Mouse (Mus musculus): ENCODE measurements at regions not wholly inside any gene's neighbourhood (a gene's known extent, or its start where the extent isn't known, plus 50 kb on each side); places are given as distances from the start of the nearest gene placed in this dataset.
A peak's percentile ranks its signal among the peaks of the same experiment; 100 is the strongest.

- no peak for TF ChIP-seq RAD21 (IDR thresholded peaks at IDR 0.05; ENCODE audit: low read depth, low read length)
- no peak for TF ChIP-seq KAT2A (IDR thresholded peaks at IDR 0.05; ENCODE audit: insufficient replicate concordance, low read length)
- no peak for TF ChIP-seq RCOR1 (conservative IDR thresholded peaks at IDR 0.05; ENCODE audit: low read depth, low read length)
- no peak for TF ChIP-seq NRF1 (IDR thresholded peaks at IDR 0.05; ENCODE audit: low read depth, low read length)
- no peak for TF ChIP-seq E2F4 (IDR thresholded peaks at IDR 0.05; ENCODE audit: insufficient replicate concordance, low read depth, low read length)
- no peak for TF ChIP-seq MXI1 (IDR thresholded peaks at IDR 0.05; ENCODE audit: low read depth, low read length)
- TF ChIP-seq TBP (conservative IDR thresholded peaks at IDR 0.05; ENCODE audit: low read depth, low read length) = no peak
- no peak for TF ChIP-seq MYC (IDR thresholded peaks at IDR 0.05; ENCODE audit: low read depth, low read length)
- no peak for TF ChIP-seq CHD1 (IDR thresholded peaks at IDR 0.05; ENCODE audit: low read depth, low read length)
- no peak for TF ChIP-seq MAFK (IDR thresholded peaks at IDR 0.05; ENCODE audit: insufficient replicate concordance, low read length)
- no peak for TF ChIP-seq MAZ (IDR thresholded peaks at IDR 0.05; ENCODE audit: low read depth, low read length)
- TF ChIP-seq POLR2AphosphoS2 (IDR thresholded peaks at IDR 0.05; ENCODE audit: low read depth, low read length) = no peak
- TF ChIP-seq USF1 (IDR thresholded peaks at IDR 0.05; ENCODE audit: low read depth, low read length) = no peak
- TF ChIP-seq MAX (IDR thresholded peaks at IDR 0.05; ENCODE audit: low read length) = no peak
- TF ChIP-seq POLR2A (IDR thresholded peaks at IDR 0.05; ENCODE audit: low read depth, low read length) = no peak
- TF ChIP-seq ZKSCAN1 (IDR thresholded peaks at IDR 0.05; ENCODE audit: borderline replicate concordance, low read depth, low read length) = no peak
- TF ChIP-seq NELFE (IDR thresholded peaks at IDR 0.05; ENCODE audit: low read depth, low read length) = no peak
- no peak for TF ChIP-seq EP300 (IDR thresholded peaks at IDR 0.05; ENCODE audit: low read length)
- TF ChIP-seq MEF2A (IDR thresholded peaks at IDR 0.05; ENCODE audit: borderline replicate concordance, low read depth, low read length) = no peak
- no peak for TF ChIP-seq TCF12 (IDR thresholded peaks at IDR 0.05; ENCODE audit: low read depth, low read length)
- no peak for DNase-seq (ENCODE audit: extremely low read depth)
- peaks cover 26% of the 10 kb centered on the region for H3K27me3 ChIP-seq (replicated peaks)
- no peak overlapping the region for H3K27ac ChIP-seq (ENCODE audit: insufficient read depth, low read depth)
- in situ Hi-C loops (cut with MboI; ENCODE audit: low pct_ligation_motif_present, low pct_unique_long_range_greater_than_20kb, low sequenced_read_pairs) (no loop called here), dilution Hi-C loops (cut with MboI; ENCODE audit: extremely low pct_ligation_motif_present, extremely low pct_unique_long_range_greater_than_20kb, low sequenced_read_pairs) (no loop called here)
- peaks cover 5% of the 10 kb centered on the region for H3K9me3 ChIP-seq (replicated peaks; ENCODE audit: low read length)
- no peak overlapping the region for H3K9ac ChIP-seq (ENCODE audit: insufficient read depth, low read depth)
- H3K79me2 ChIP-seq (replicated peaks; ENCODE audit: control insufficient read depth, extremely low read depth, insufficient read depth, poor library complexity, severe bottlenecking) = no peaks in the 10 kb centered on the region
- no peaks in the 10 kb centered on the region for H3K36me3 ChIP-seq (replicated peaks in 1 of 2; ENCODE audit: control insufficient read depth in 1 of 2, insufficient read depth in 1 of 2, low read length in 1 of 2)
- no peak overlapping the region for H3K4me3 ChIP-seq (replicated peaks in 1 of 3; ENCODE audit: low read depth in 2 of 3, low read length in 2 of 3, poor library complexity in 1 of 3)
- peaks cover 2 to 19% of the 10 kb centered on the region in 2 experiments; a peak in 3 of 4 replicates for H3K4me1 ChIP-seq (ENCODE audit: control insufficient read depth in 1 of 2, insufficient read depth in 2 of 2)
- peak overlapping the region; percentile 74; the same call in 1 of the 2 replicates for H3K4me2 ChIP-seq (ENCODE audit: insufficient read depth, low read depth, poor library complexity, severe bottlenecking)
Measured at GRCm38 (mm10) chr10:117555542-117555941, 73.8 kb upstream of the Cpm start.

DNA sequence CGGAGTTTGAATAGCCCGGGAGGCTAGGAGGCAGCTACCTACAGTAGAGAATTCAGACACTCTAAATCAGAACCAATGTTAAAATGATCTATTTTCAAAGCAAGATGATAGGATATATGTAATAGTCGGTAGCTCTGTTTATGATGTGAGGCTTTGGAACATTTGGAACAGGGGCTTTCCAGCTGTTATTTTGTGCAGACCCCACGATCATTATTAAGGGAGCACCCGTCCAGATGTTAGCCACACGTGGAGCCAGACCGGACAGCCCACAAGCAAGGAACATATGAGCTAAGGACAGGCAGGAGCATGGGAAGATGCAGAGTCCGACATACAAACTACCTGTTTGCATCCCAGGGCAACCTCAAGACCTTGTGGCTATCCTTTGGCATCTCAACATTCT lies 74.3 kb upstream of the Cpm start:
- Histone ChIP-seq H3K4me3 (replicated peaks in 1 of 3; ENCODE audit: low read depth in 2 of 3, low read length in 2 of 3, poor library complexity in 1 of 3) (no peak overlapping the region), H3K79me2 (replicated peaks; ENCODE audit: control insufficient read depth, extremely low read depth, insufficient read depth, poor library complexity, severe bottlenecking) (no peaks in the 10 kb centered on the region), H3K27ac (ENCODE audit: insufficient read depth, low read depth) (no peak overlapping the region), H3K36me3 (replicated peaks in 1 of 2; ENCODE audit: control insufficient read depth in 1 of 2, insufficient read depth in 1 of 2, low read length in 1 of 2) (no peaks in the 10 kb centered on the region), H3K9me3 (replicated peaks; ENCODE audit: low read length) (peaks cover 5% of the 10 kb centered on the region), H3K4me2 (ENCODE audit: insufficient read depth, low read depth, poor library complexity, severe bottlenecking) (no peak overlapping the region), H3K9ac (ENCODE audit: insufficient read depth, low read depth) (no peak overlapping the region), H3K4me1 (ENCODE audit: control insufficient read depth in 1 of 2, insufficient read depth in 2 of 2) (peaks cover 2 to 15% of the 10 kb centered on the region in 2 experiments; a peak in 3 of 4 replicates), H3K27me3 (replicated peaks) (peaks cover 26% of the 10 kb centered on the region)
- no peak for TF ChIP-seq USF2 (conservative IDR thresholded peaks at IDR 0.05; ENCODE audit: low read depth, low read length)
- no peak for TF ChIP-seq RCOR1 (conservative IDR thresholded peaks at IDR 0.05; ENCODE audit: low read depth, low read length)
- TF ChIP-seq E2F4 (IDR thresholded peaks at IDR 0.05; ENCODE audit: insufficient replicate concordance, low read depth, low read length) = no peak
- TF ChIP-seq SMC3 (IDR thresholded peaks at IDR 0.05; ENCODE audit: low read depth, low read length) = no peak
- no peak for TF ChIP-seq RAD21 (IDR thresholded peaks at IDR 0.05; ENCODE audit: low read depth, low read length)
- TF ChIP-seq SIN3A (IDR thresholded peaks at IDR 0.05; ENCODE audit: low read length) = no peak
- no peak for TF ChIP-seq POLR2A (IDR thresholded peaks at IDR 0.05; ENCODE audit: low read depth, low read length)
- no peak for TF ChIP-seq KAT2A (IDR thresholded peaks at IDR 0.05; ENCODE audit: insufficient replicate concordance, low read length)
- in situ Hi-C loops (cut with MboI; ENCODE audit: low pct_ligation_motif_present, low pct_unique_long_range_greater_than_20kb, low sequenced_read_pairs) (no loop called here), dilution Hi-C loops (cut with MboI; ENCODE audit: extremely low pct_ligation_motif_present, extremely low pct_unique_long_range_greater_than_20kb, low sequenced_read_pairs) (no loop called here)
- DNase-seq (ENCODE audit: extremely low read depth) = no peak

All from CH12.LX (cell line).